Mouse (Mus musculus) neutrophil, adult 5-6 weeks (primary cell): ENCODE results near the gene Olfr355. TPM values are rescaled to one million over a fixed set of nuclear protein-coding genes. Genes with fewer than 3 reads are reported as not detected.

Experiments
- ATAC-seq: fragments of 151-379, 151-347 bp; 2 replicates; pipeline ENCODE4 v1.8.0; 2017; ENCODE audit warnings: mild to moderate bottlenecking, moderate TSS enrichment; ENCODE audit not compliant: insufficient number of reproducible peaks, poor library complexity, low FRiP score, severe bottlenecking; ENCODE audit errors: extremely low read depth
- total RNA-seq: library from RNA; stranded (forward); fragments of 200-1000 nt; gene quantifications from 2 replicates; pipeline ENCODE4 v1.2.3, GENCODE M21; 2017

Olfr355 gene
- total RNA-seq: not detected in 2 replicates

GRCm38 (mm10) chr2:36928797-36929196 is at the start of gene Olfr355:
TSS of gene Olfr355 (minus strand) at chr2:36928897.
- no peak for ATAC-seq

GRCm38 (mm10) chr2:36936821-36937220 is 8.1 kb upstream of the Olfr355 start, which contains the start of gene Olfr356:
TSS of gene Olfr356 (plus strand) at chr2:36937121.
- ATAC-seq: no peak

GRCm38 (mm10) chr2:36905380-36905779 is 23.3 kb downstream of the Olfr355 start, which contains the start of gene Olfr354:
TSS of gene Olfr354 (plus strand) at chr2:36905680.
- no peak for ATAC-seq

GRCm38 (mm10) chr2:36897114-36897513 is 31.6 kb downstream of the Olfr355 start:
- no peak for ATAC-seq

GRCm38 (mm10) chr2:36892836-36893235 is 35.9 kb downstream of the Olfr355 start, which contains the start of gene Olfr353:
TSS of gene Olfr353 (minus strand) at chr2:36892936.
- ATAC-seq: no peak

Other genes starting within 250 kb of the Olfr355 start
- gene Olfr346, start 243.1 kb downstream of the Olfr355 start, total RNA-seq: not detected in 2 replicates
- not detected in 2 replicates for gene Olfr347, start 197.0 kb downstream of the Olfr355 start, total RNA-seq
- gene Olfr348, start 144.6 kb downstream of the Olfr355 start, total RNA-seq: not detected in 2 replicates
- not detected in 2 replicates for gene Olfr50, start 138.4 kb downstream of the Olfr355 start, total RNA-seq
- not detected in 2 replicates for gene Olfr3, start 111.9 kb downstream of the Olfr355 start, total RNA-seq
- gene Olfr350, start 82.6 kb downstream of the Olfr355 start, total RNA-seq: not detected in 2 replicates
- gene Olfr351, start 66.2 kb downstream of the Olfr355 start, total RNA-seq: not detected in 2 replicates
- not detected in 2 replicates for gene Olfr352, start 60.4 kb downstream of the Olfr355 start, total RNA-seq
- not detected in 2 replicates for gene Olfr353, start 36.0 kb downstream of the Olfr355 start, total RNA-seq
- not detected in 2 replicates for gene Olfr354, start 23.2 kb downstream of the Olfr355 start, total RNA-seq
- gene Olfr356, start 8.2 kb upstream of the Olfr355 start, total RNA-seq: not detected in 2 replicates
- gene Olfr357, start 64.9 kb upstream of the Olfr355 start, total RNA-seq: not detected in 2 replicates
- not detected in 2 replicates for gene Olfr358, start 80.4 kb upstream of the Olfr355 start, total RNA-seq
- gene Olfr360, start 136.8 kb upstream of the Olfr355 start, total RNA-seq: not detected in 2 replicates
- not detected in 2 replicates for gene Olfr361, start 160.4 kb upstream of the Olfr355 start, total RNA-seq
- not detected in 2 replicates for gene Olfr362, start 189.0 kb upstream of the Olfr355 start, total RNA-seq
- gene Olfr364-ps1, start 210.4 kb upstream of the Olfr355 start, total RNA-seq: not detected in 2 replicates